10 mouse cellular contexts compared by ENCODE assay signal in genomic region chr5:131548932-131549563, GRCm38 (mm10).
A peak's percentile ranks its signal among the peaks of the same experiment; 100 is the strongest.
DNase-seq lines count a peak whose midpoint lies in the region; ATAC-seq and TF ChIP-seq lines count a peak whose summit lies in the region.
"Had no signal": no experiment of that assay in that cellular context is flagged by ENCODE, and none has a peak within 500 bp of the region (broad histone marks: within the 10 kb centered on the region; RNA-seq: fewer than 3 reads in every experiment).

No protein-coding gene starts in this region.

- peaks cover 18% of the 10 kb centered on the region; the same call in 1 of the 2 replicates for H3K27me3 ChIP-seq in lung, embryonic 15.5 days
- H3K27me3 ChIP-seq in forebrain, embryonic 15.5 days: no peaks in the 10 kb centered on the region
- 0 out of 2 replicates have a peak, but pooled peaks cover under 1% of the 10 kb centered on the region for H3K27me3 ChIP-seq in limb, embryonic 13.5 days

- H3K4me1 ChIP-seq in lung, embryonic 15.5 days: 0 out of 2 replicates have a peak, but pooled peaks cover 3% of the 10 kb centered on the region
- H3K4me1 ChIP-seq in lung, adult 2 months (ENCODE audit: control insufficient read depth, insufficient read depth, low read length): 0 out of 2 replicates have a peak, but pooled peaks cover 2% of the 10 kb centered on the region
- H3K4me1 ChIP-seq in forebrain, embryonic 15.5 days: peaks cover 47% of the 10 kb centered on the region
- H3K4me1 ChIP-seq in limb, embryonic 13.5 days: peaks cover 47% of the 10 kb centered on the region

- no peak for TF ChIP-seq POLR2A in lung, adult 2 months (IDR thresholded peaks at IDR 0.05; ENCODE audit: borderline replicate concordance, extremely low read depth, low read depth, low read length)

- no peak overlapping the region for H3K27ac ChIP-seq in lung, embryonic 15.5 days
- peak overlapping the region; percentile 75 for H3K27ac ChIP-seq in forebrain, embryonic 15.5 days (replicated peaks)
- no peak overlapping the region for H3K27ac ChIP-seq in limb, embryonic 13.5 days

- H3K36me3 ChIP-seq in lung, embryonic 15.5 days: no peaks in the 10 kb centered on the region
- H3K36me3 ChIP-seq in forebrain, embryonic 15.5 days: no peaks in the 10 kb centered on the region
- H3K36me3 ChIP-seq in limb, embryonic 13.5 days: no peaks in the 10 kb centered on the region
- H3K36me3 ChIP-seq: G1E had no signal

- peak overlapping the region; percentile 10; the same call in 1 of the 2 replicates for H3K4me2 ChIP-seq in lung, embryonic 15.5 days
- H3K4me2 ChIP-seq in forebrain, embryonic 15.5 days (replicated peaks): no peak overlapping the region
- peak overlapping the region; percentile 41 for H3K4me2 ChIP-seq in limb, embryonic 13.5 days (replicated peaks)

- no peak for DNase-seq in lung, adult 2 months
- DNase-seq in skeletal muscle tissue, adult 2 months (ENCODE audit: low read depth, low spot score): peak; percentile 15
- DNase-seq in cerebellum, postnatal 10 days: no peak
- DNase-seq: cerebellum, adult 18-20 months; thymus, postnatal 14 days had no signal

- no peaks in the 10 kb centered on the region for H3K9me3 ChIP-seq in lung, embryonic 15.5 days
- no peaks in the 10 kb centered on the region for H3K9me3 ChIP-seq in forebrain, embryonic 15.5 days
- H3K9me3 ChIP-seq in limb, embryonic 13.5 days: peaks cover under 1% of the 10 kb centered on the region; the same call in 1 of the 2 replicates

- H3K4me3 ChIP-seq in lung, embryonic 15.5 days: no peak overlapping the region
- H3K4me3 ChIP-seq in lung, adult 2 months (replicated peaks; ENCODE audit: extremely low read depth, low read depth, low read length): no peak overlapping the region
- H3K4me3 ChIP-seq in forebrain, embryonic 15.5 days: no peak overlapping the region
- no peak overlapping the region for H3K4me3 ChIP-seq in limb, embryonic 13.5 days

- H3K9ac ChIP-seq in lung, embryonic 15.5 days: no peak overlapping the region
- H3K9ac ChIP-seq in forebrain, embryonic 15.5 days (replicated peaks): no peak overlapping the region
- no peak overlapping the region for H3K9ac ChIP-seq in limb, embryonic 13.5 days

- ATAC-seq in lung, embryonic 15.5 days (ENCODE audit: borderline replicate concordance, extremely low read depth, low FRiP score, low TSS enrichment): no peak
- ATAC-seq in forebrain, embryonic 15.5 days (replicated peaks): no peak
- ATAC-seq in limb, embryonic 13.5 days (ENCODE audit: low FRiP score, low read depth): no peak
- no peak for ATAC-seq in erythroblast, adult 5-6 weeks (replicated peaks; ENCODE audit: low FRiP score, poor library complexity, severe bottlenecking)

- no peak for TF ChIP-seq CTCF in lung, adult 2 months (IDR thresholded peaks at IDR 0.05; ENCODE audit: insufficient read depth, low read length)

- WGBS in lung, embryonic 15.5 days: 14% methylated on average over 17 of the region's 17 CpGs
- WGBS in lung, adult 2 months: 31% methylated on average over 17 of the region's 17 CpGs
- WGBS in forebrain, embryonic 15.5 days: 17% methylated on average over 17 of the region's 17 CpGs
- 8% methylated on average over 17 of the region's 17 CpGs for WGBS in limb, embryonic 13.5 days
